Comparison of ENCODE assay signal across 13 mouse cellular contexts in genomic region chr10:121971658-121972057, GRCm38 (mm10).
DNase-seq lines count a peak whose midpoint lies in the region; ATAC-seq lines count a peak whose summit lies in the region.
"Had no signal": no experiment of that assay in that cellular context is flagged by ENCODE, and none has a peak within 500 bp of the region (broad histone marks: within the 10 kb centered on the region; RNA-seq: fewer than 3 reads in every experiment).

No protein-coding gene starts in this region.

- no peak overlapping the region for H3K4me2 ChIP-seq in heart, embryonic 12.5 days
- H3K4me2 ChIP-seq in lung, embryonic 16.5 days (ENCODE audit: low read depth, low read length): no peak overlapping the region
- H3K4me2 ChIP-seq in hindbrain, embryonic 13.5 days: no peak overlapping the region
- H3K4me2 ChIP-seq: limb, embryonic 13.5 days had no signal

- no peaks in the 10 kb centered on the region for H3K27me3 ChIP-seq in heart, embryonic 12.5 days (replicated peaks)
- no peaks in the 10 kb centered on the region for H3K27me3 ChIP-seq in lung, embryonic 16.5 days (ENCODE audit: control insufficient read depth, insufficient read depth, low read depth, low read length)
- H3K27me3 ChIP-seq in hindbrain, embryonic 13.5 days: no peaks in the 10 kb centered on the region
- H3K27me3 ChIP-seq: limb, embryonic 13.5 days; Patski had no signal

- no peak for DNase-seq in heart, adult 8-10 months (ENCODE audit: low spot score)
- DNase-seq in lung, postnatal 14 days: no peak
- DNase-seq in lung, postnatal 36 days: peak; percentile 47
- DNase-seq in right cerebral cortex, postnatal 36 days (ENCODE audit: low spot score in 2 of 2): no peak
- DNase-seq in urinary bladder, postnatal 36 days (ENCODE audit: low spot score in 2 of 2): no peak
- DNase-seq: cerebellum, adult 11-12 months; embryo, embryonic 11 days; gastrocnemius, postnatal 10 days had no signal

- H3K36me3 ChIP-seq in heart, embryonic 12.5 days: no peaks in the 10 kb centered on the region
- H3K36me3 ChIP-seq in lung, embryonic 16.5 days (ENCODE audit: control insufficient read depth, insufficient read depth, low read length): no peaks in the 10 kb centered on the region
- H3K36me3 ChIP-seq in hindbrain, embryonic 13.5 days: no peaks in the 10 kb centered on the region
- H3K36me3 ChIP-seq: limb, embryonic 13.5 days had no signal

- H3K27ac ChIP-seq in heart, embryonic 12.5 days (ENCODE audit: poor library complexity, severe bottlenecking): 0 out of 2 replicates have a peak overlapping the region, but pooled peaks have one; percentile 8
- H3K27ac ChIP-seq in lung, embryonic 16.5 days (ENCODE audit: low read length): peak overlapping the region; percentile 37
- H3K27ac ChIP-seq in hindbrain, embryonic 13.5 days: peak overlapping the region; percentile 64
- H3K27ac ChIP-seq: limb, embryonic 13.5 days had no signal

- no peak overlapping the region for H3K9ac ChIP-seq in heart, embryonic 12.5 days
- no peak overlapping the region for H3K9ac ChIP-seq in lung, embryonic 16.5 days (ENCODE audit: low read length)
- H3K9ac ChIP-seq in hindbrain, embryonic 13.5 days: peak overlapping the region; percentile 5; the same call in 1 of the 2 replicates
- H3K9ac ChIP-seq: limb, embryonic 13.5 days had no signal

- H3K9me3 ChIP-seq in heart, embryonic 12.5 days (replicated peaks): no peaks in the 10 kb centered on the region
- no peaks in the 10 kb centered on the region for H3K9me3 ChIP-seq in lung, embryonic 16.5 days (ENCODE audit: control insufficient read depth, low read length)
- no peaks in the 10 kb centered on the region for H3K9me3 ChIP-seq in hindbrain, embryonic 13.5 days
- H3K9me3 ChIP-seq: limb, embryonic 13.5 days had no signal

- 49% methylated on average over 8 of the region's 8 CpGs for WGBS in heart, embryonic 12.5 days
- 59% methylated on average over 8 of the region's 8 CpGs for WGBS in lung, embryonic 16.5 days
- 57% methylated on average over 8 of the region's 8 CpGs for WGBS in hindbrain, embryonic 13.5 days

- H3K4me3 ChIP-seq in heart, embryonic 12.5 days: no peak overlapping the region
- no peak overlapping the region for H3K4me3 ChIP-seq in lung, embryonic 16.5 days (ENCODE audit: low read length)
- H3K4me3 ChIP-seq in hindbrain, embryonic 13.5 days: no peak overlapping the region
- H3K4me3 ChIP-seq: limb, embryonic 13.5 days had no signal

- ATAC-seq in heart, embryonic 12.5 days (ENCODE audit: insufficient number of reproducible peaks, low FRiP score): peak; percentile 63; the same call in 1 of the 2 replicates
- peak; percentile 26; the same call in 1 of the 2 replicates for ATAC-seq in lung, embryonic 16.5 days (ENCODE audit: low read depth)
- no peak for ATAC-seq in hindbrain, embryonic 13.5 days (ENCODE audit: low FRiP score)
- ATAC-seq: Patski had no signal

- peaks cover 32% of the 10 kb centered on the region for H3K4me1 ChIP-seq in heart, embryonic 12.5 days (replicated peaks)
- H3K4me1 ChIP-seq in lung, embryonic 16.5 days (replicated peaks; ENCODE audit: control insufficient read depth, insufficient read depth, low read length): peaks cover 22% of the 10 kb centered on the region
- peaks cover 73% of the 10 kb centered on the region for H3K4me1 ChIP-seq in hindbrain, embryonic 13.5 days (replicated peaks)

Comparison
In these comparisons a context has a peak if more than half of its experiments do, and no peak if none do; other contexts are left out.
1. H3K27ac ChIP-seq: peak in every context shown above with its lines; median percentile 64 in hindbrain, embryonic 13.5 days; 37 in lung, embryonic 16.5 days; 8 in heart, embryonic 12.5 days.